Mouse (Mus musculus) gastrocnemius, adult 2 months (tissue): ENCODE results near the gene Olfr1044. TPM values are rescaled to one million over a fixed set of nuclear protein-coding genes. Genes with fewer than 3 reads are reported as not detected.
"Not testable (repeated sequence)": the region's sequence is repeated elsewhere in the genome, so short reads cannot be mapped to it uniquely, and the experiment has no call there.

Experiments used
- DNase-seq: peaks from one replicate; pipeline ENCODE4 v3.0.0; 2022
- H3K27ac ChIP-seq: fragments of 200-600 bp; 2 replicates; pipeline ENCODE4 v1.8.1; 2022; ENCODE audit warnings: mild to moderate bottlenecking
- H3K4me3 ChIP-seq: fragments of 200-600 bp; 2 replicates; pipeline ENCODE4 v1.8.1; 2022; ENCODE audit warnings: mild to moderate bottlenecking, moderate library complexity
- CTCF ChIP-seq: fragments of 200-600 bp; IDR thresholded peaks from 2 replicates; pipeline ENCODE4 v1.8.1; 2022; ENCODE audit warnings: antibody characterized with exemption, mild to moderate bottlenecking, moderate library complexity
- intact Hi-C: fragments of 180-260 bp; cut with DNase I; formaldehyde crosslinking; loops from one replicate; pipeline ENCODE4 v1.15.1; 2025
- long read RNA-seq, 2 experiments: library from polyadenylated mRNA; stranded (forward); transcript quantifications; one replicate each; pipeline ENCODE4 v2.0.0; 2021
- total RNA-seq, 2 experiments: library from RNA; stranded (reverse); gene quantifications; 2 replicates each; pipeline ENCODE4 v1.2.3; 2021

Olfr1044 gene
- not detected for total RNA-seq
- long read RNA-seq, experiment 1 = 0 reads
- long read RNA-seq, experiment 2 = 0 reads

GRCm38 (mm10) chr2:86177720-86178119 lies at the start of gene Olfr1044:
Gene Olfr1044 (minus strand): TSS chr2:86177820.
- no peak within 1 kb of the TSS for H3K4me3 ChIP-seq
- no peak for TF ChIP-seq CTCF
- no peak within 1 kb of the TSS for H3K27ac ChIP-seq
- intact Hi-C loops = no loop called here
- DNase-seq = no peak

DNA sequence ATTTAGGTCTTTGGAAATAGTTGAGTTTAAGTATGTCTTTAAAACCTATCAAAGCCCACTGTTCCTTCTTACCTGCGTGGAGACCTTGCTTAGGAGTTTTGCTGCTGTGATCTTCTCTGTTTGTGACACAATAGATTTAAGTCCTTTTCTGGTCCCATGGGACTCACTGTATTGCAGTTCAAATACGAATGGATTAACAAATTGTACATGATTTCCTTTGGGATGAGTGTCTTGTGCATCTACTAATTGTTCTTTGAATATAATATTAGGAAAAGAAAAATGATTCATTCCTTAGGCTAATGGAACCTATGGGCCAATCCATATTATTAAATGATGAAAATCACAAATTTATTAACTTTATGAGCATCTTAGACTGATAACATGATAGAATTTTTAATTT lies 41.6 kb upstream of the Olfr1044 start, which contains the start of gene Olfr1046:
Olfr1046 (minus strand) TSS at position 101 of the 400 bp plus-strand sequence.
- intact Hi-C loops = no loop called here
- Histone ChIP-seq H3K4me3 (no peak within 1 kb of the TSS), H3K27ac (no peak within 1 kb of the TSS)
- DNase-seq = no peak
- no peak for TF ChIP-seq CTCF

DNA sequence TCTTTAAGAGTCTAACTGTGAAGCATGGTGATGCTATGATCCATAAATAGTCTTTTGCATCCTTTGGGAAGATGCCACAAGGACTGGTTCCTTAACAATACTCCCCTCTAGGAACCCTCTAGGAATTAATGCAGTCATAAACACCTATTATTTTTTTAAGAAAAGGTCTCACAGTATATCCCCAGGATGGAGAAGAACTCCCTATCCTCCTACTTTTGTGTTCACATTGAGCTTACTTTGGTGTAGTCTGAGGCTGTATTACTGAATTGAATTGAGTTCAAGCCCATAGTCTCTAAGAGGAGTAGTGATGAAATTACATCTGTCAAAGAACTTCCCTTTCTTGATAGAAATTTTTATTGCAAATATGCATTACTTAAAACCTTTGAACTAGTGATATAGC lies 25.3 kb upstream of the Olfr1044 start, which contains the start of gene Olfr1045:
Olfr1045 (minus strand) TSS at position 101 of the 400 bp plus-strand sequence.
- TF ChIP-seq CTCF = no peak
- H3K4me3 ChIP-seq = no peak within 1 kb of the TSS
- H3K27ac ChIP-seq = no peak within 1 kb of the TSS
- intact Hi-C loops = no loop called here
- no peak for DNase-seq

DNA sequence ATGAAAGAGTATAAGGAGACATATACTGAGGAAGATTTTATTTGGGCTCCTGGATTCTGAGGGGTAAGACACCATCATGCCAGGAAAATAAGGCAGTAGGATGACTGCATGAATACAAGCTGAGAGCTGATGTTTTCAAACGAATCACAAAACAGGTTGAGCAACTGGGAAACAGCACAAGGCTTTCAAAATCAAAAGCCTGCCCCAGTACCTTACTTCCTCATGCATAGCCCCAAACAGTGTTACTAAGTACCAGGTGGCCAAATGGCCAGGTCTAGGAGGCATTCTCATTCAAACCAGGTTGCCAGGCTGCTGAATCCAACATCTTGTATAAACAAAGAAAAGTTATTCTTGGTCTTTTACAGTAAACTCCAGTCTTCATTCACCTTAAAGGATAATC lies 18.2 kb upstream of the Olfr1044 start:
- no peak for DNase-seq
- no peak overlapping the region for H3K27ac ChIP-seq
- intact Hi-C loops = no loop called here
- no peak for TF ChIP-seq CTCF
- no peak overlapping the region for H3K4me3 ChIP-seq

DNA sequence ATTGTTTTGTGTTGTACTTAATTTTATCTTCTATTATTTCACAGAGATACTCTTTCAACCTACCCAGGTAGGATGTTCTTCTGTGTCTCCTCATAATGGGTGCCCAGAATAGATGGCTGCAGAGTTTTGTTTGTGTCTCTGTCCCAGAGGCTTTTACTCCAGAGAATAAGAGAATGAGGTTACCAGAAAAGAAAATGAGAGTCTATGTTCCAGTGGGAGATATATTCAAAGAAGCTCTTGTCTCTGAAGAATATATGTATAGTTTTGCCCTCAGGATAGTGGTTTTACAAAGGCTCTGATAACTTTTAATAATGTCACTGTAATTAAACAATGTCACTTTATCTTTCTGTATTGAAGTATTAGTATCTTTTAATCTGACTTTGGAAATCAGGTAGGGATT lies 8.0 kb upstream of the Olfr1044 start, which contains the start of gene Olfr52:
Olfr52 (minus strand) TSS at position 101 of the 400 bp plus-strand sequence.
- no peak for TF ChIP-seq CTCF
- H3K27ac ChIP-seq = no peak within 1 kb of the TSS
- intact Hi-C loops = no loop called here
- no peak for DNase-seq
- H3K4me3 ChIP-seq = no peak within 1 kb of the TSS

DNA sequence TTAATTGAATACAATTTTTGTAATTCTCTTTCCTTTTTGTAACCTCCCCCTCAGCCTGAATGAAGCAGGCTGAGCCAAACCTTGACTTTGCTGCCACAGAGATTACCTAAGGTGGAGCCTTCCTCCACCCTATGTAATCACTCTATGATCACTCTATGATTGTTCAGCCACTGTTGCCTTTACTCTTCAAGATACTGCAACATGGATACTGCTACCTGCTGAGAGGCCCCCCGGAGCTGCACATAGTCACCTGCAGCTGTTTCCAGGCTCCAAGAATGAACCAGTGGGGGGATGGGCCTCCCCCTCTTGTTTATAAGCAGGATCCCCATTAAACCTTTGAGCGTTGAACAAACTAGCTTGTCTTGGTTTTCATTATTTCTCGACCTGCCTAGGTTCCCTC lies 2.3 kb upstream of the Olfr1044 start:
- Histone ChIP-seq H3K4me3 (no peak overlapping the region), H3K27ac (no peak overlapping the region)
- intact Hi-C loops = no loop called here
- DNase-seq = no peak
- TF ChIP-seq CTCF = no peak

DNA sequence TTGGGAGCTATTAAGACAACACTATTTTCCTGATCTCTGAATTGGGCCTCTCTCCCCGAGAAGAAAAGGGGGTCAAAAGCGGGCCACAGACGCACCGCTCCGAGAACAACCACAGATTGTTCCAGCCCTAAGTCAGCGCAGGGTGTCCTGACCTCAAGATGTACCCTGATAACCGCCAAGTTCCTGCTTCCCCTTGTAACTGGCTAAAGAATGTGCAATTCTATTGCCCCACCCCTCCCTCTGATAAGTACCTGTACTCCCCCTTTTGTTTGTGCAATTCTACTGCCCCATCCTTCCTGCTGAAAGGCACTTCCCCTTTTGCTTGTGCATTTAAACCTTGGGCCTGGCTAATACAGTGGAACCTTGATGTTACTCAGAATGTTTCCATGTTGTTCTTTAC lies 2.2 kb downstream of the Olfr1044 start:
- DNase-seq, H3K27ac ChIP-seq, intact Hi-C loops, H3K4me3 ChIP-seq: not testable (repeated sequence)

- no peak for TF ChIP-seq CTCF
- Histone ChIP-seq H3K4me3 (no peak within 1 kb of the TSS), H3K27ac (no peak within 1 kb of the TSS)
- no peak for DNase-seq
- intact Hi-C loops = no loop called here
Observed at GRCm38 (mm10) chr2:86167422-86167821, 10.2 kb downstream of the Olfr1044 start, which contains the start of gene Olfr1043. Gene Olfr1043 (minus strand): TSS chr2:86167522.

GRCm38 (mm10) chr2:86161738-86162137 lies 15.9 kb downstream of the Olfr1044 start, which contains the start of gene Olfr1042:
Gene Olfr1042 (minus strand): TSS chr2:86161838.
- no peak for DNase-seq
- TF ChIP-seq CTCF = no peak
- Histone ChIP-seq H3K4me3 (no peak within 1 kb of the TSS), H3K27ac (no peak within 1 kb of the TSS)
- intact Hi-C loops = no loop called here

DNA sequence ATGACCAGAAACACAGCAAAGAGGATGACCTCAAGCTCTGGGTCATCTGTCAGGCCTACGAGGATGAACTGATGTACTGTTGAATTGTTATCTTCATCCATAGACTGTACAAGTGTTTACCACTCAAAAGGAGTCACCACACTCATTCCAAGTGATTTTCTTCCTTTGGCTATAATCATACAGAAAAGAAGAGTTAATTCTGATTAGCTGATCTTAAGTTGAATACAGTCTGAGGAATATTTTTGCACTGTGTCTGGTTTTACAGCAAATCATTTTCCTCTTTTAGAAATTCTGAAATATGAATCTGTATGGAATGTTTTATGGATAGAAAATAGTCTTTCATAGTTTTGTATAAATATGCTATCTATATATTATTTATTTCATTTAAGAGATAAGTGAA lies 31.0 kb downstream of the Olfr1044 start, which contains the start of gene Olfr1040:
Olfr1040 (minus strand) TSS at position 101 of the 400 bp plus-strand sequence.
- Histone ChIP-seq H3K27ac (no peak within 1 kb of the TSS), H3K4me3 (no peak within 1 kb of the TSS)
- DNase-seq = no peak
- intact Hi-C loops = no loop called here
- no peak for TF ChIP-seq CTCF

GRCm38 (mm10) chr2:86135828-86136227 lies 41.8 kb downstream of the Olfr1044 start, which contains the start of gene Olfr1039:
Gene Olfr1039 (minus strand): TSS chr2:86135928.
- no peak for TF ChIP-seq CTCF
- intact Hi-C loops = no loop called here
- Histone ChIP-seq H3K4me3 (no peak within 1 kb of the TSS), H3K27ac (no peak within 1 kb of the TSS)
- DNase-seq = no peak

Other genes with a start within 250 kb of the Olfr1044 start
- gene Olfr1028, start 227.4 kb downstream of the Olfr1044 start, total RNA-seq = not detected
- gene Olfr1029, start 203.9 kb downstream of the Olfr1044 start, total RNA-seq = not detected
- gene Olfr1030, start 198.5 kb downstream of the Olfr1044 start, total RNA-seq = not detected
- not detected for gene Olfr1031, start 187.5 kb downstream of the Olfr1044 start, total RNA-seq
- not detected for gene Olfr1032, start 172.3 kb downstream of the Olfr1044 start, total RNA-seq
- under 1 TPM in 1 of 2 experiments, not detected in 1; 0.14 TPM for gene Olfr1033, start 157.2 kb downstream of the Olfr1044 start, total RNA-seq
- not detected for gene Olfr1034, start 132.0 kb downstream of the Olfr1044 start, total RNA-seq
- not detected for gene Olfr1036, start 103.8 kb downstream of the Olfr1044 start, total RNA-seq
- not detected for gene Olfr1037, start 90.4 kb downstream of the Olfr1044 start, total RNA-seq
- not detected for gene Olfr1039, start 41.9 kb downstream of the Olfr1044 start, total RNA-seq
- not detected for gene Olfr1040, start 31.1 kb downstream of the Olfr1044 start, total RNA-seq
- gene Olfr1042, start 16.0 kb downstream of the Olfr1044 start, total RNA-seq = not detected
- gene Olfr1043, start 10.3 kb downstream of the Olfr1044 start, total RNA-seq = not detected
- gene Olfr52, start 7.9 kb upstream of the Olfr1044 start, total RNA-seq = not detected
- not detected for gene Olfr1045, start 25.2 kb upstream of the Olfr1044 start, total RNA-seq
- gene Olfr1046, start 41.5 kb upstream of the Olfr1044 start, total RNA-seq = not detected
- gene Olfr1047, start 53.6 kb upstream of the Olfr1044 start, total RNA-seq = not detected
- gene Olfr1048, start 62.5 kb upstream of the Olfr1044 start, total RNA-seq = not detected
- gene Olfr1049, start 80.5 kb upstream of the Olfr1044 start, total RNA-seq = not detected
- gene Olfr1051, start 101.3 kb upstream of the Olfr1044 start, total RNA-seq = not detected
- gene Olfr1052, start 114.6 kb upstream of the Olfr1044 start, total RNA-seq = not detected
- gene Olfr1053, start 137.5 kb upstream of the Olfr1044 start, total RNA-seq = not detected
- gene Olfr1054, start 157.6 kb upstream of the Olfr1044 start, total RNA-seq = not detected
- gene Olfr1055, start 172.5 kb upstream of the Olfr1044 start, total RNA-seq = not detected
- gene Olfr1056, start 184.6 kb upstream of the Olfr1044 start, total RNA-seq = not detected
- gene Olfr1057, start 200.6 kb upstream of the Olfr1044 start, total RNA-seq = not detected
- not detected for gene Olfr1058, start 210.7 kb upstream of the Olfr1044 start, total RNA-seq
- not detected for gene Olfr1061, start 236.2 kb upstream of the Olfr1044 start, total RNA-seq
- not detected for gene Olfr1062, start 248.9 kb upstream of the Olfr1044 start, total RNA-seq